Mouse (Mus musculus) yolk sac, embryonic 10.5 days (tissue): ENCODE results near the gene Olfr312.
A peak's percentile ranks its signal among the peaks of the same experiment; 100 is the strongest.
"Not testable (repeated sequence)": the region's sequence is repeated elsewhere in the genome, so short reads cannot be mapped to it uniquely, and the experiment has no call there.

Experiments
- DNase-seq: peaks from one replicate; pipeline ENCODE4 v3.0.0-alpha.2; 2017; ENCODE audit warnings: low spot score

Olfr312 gene

DNA sequence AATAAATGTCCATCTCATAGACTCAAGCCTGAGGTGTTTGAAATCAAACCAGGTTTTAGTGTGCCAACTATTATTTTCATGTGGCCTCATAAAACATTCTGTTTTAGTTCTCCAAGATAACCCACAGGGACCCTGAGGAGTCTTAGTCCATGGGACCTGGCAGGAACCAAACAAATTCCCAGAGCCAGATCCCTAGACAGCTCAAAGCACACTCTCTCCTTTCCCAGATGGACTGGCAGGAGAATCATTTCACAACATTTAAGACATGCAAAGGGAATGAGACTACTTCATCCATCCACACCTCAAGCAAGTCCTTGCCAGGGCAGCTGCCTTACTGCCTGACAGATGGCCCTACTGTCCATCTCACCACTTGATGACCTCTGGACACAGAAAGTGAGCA, at the start of gene Olfr312:
Gene Olfr312, plus strand, starts transcription at position 301 of the 400 bp plus-strand sequence.
- not testable (repeated sequence) for DNase-seq

DNA sequence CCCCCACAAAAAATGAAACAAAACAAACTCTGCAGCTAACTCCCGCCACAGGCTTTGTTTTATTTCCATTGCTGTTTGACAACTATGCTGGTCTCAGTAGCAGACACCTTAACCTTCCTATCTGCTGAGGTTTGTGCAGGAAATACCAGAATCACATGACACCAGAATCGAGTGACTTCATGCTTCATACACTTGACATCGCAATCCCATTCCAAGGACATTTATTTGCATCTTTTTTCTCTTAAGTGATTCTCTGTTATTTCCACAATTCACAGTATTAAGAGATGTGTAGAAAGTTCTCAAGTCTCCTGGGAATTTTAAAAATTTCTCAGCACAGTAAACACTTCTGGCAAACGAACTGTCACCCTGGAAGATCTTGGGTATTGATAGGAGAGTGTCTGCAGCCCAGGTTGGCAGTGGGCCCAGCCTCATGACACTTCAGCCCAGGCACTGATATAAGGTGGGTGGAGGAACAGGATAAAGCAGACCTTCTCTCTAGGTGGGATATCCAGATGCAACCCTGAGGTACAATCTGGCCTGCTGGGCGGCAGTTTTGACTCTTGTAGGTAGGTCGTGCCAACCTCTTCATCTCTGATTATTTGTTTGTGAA, 46.5 kb upstream of the Olfr312 start, which contains the start of gene Olfr314:
Gene Olfr314, plus strand, starts transcription at position 473 of the 610 bp plus-strand sequence.
- DNase-seq, result no peak

DNA sequence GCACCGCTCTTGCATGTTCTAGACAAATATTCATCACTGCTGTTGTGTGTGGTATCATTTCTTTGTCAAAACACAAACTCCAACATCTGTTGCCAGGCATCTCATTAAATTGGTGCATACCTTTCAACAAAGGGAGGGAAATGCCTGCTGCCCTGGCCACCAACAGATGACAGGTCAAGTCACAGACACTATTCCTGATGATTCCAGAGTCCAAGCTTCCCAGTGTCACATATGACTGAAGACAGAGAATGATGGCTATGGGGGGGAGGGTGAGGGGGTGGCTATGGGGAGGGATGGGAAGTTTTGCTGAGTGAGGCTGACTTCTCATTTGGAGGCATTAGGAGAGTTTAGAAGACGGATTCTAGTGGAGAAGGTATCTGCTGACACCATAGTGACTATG, 44.9 kb upstream of the Olfr312 start:
- DNase-seq, result no peak

DNA sequence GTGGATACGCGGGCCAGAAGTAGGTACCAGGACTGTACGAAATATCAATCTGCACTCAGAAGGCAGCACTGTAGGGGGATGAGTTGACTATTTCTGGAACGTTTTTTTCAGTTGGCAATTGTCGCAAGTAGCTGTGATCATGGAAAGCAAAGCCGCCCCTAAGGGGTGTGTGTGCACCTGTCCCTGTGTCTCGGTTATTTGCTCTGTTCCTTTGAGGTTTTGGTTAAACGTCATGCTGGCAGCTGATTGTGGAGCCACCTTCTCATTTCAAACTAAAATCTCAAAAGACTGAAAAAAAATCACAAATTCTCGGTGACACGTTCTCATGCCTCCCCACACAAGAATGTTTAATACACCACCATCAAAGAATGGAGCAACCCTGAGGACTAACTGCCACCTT, 41.4 kb upstream of the Olfr312 start:
- DNase-seq, result no peak

DNA sequence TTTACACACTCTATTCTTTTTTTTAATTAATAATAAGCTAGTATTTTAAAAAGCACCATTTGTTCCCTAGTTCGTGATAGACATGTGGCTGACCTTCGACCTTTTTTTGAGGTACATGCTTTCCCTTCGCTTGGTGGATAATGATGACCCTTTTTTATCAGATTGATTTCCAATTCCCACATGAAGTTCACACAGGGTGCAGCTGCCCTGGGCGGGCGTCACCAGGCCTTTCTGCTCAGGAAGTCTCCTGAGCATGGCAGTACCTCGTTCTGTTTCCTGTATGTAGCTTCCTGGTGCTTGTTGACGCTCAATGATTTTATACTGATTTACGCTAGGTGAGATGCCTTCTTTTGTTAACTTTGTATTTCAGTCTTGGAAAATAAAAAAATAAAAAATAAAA, 40.7 kb upstream of the Olfr312 start:
- DNase-seq, result no peak

DNA sequence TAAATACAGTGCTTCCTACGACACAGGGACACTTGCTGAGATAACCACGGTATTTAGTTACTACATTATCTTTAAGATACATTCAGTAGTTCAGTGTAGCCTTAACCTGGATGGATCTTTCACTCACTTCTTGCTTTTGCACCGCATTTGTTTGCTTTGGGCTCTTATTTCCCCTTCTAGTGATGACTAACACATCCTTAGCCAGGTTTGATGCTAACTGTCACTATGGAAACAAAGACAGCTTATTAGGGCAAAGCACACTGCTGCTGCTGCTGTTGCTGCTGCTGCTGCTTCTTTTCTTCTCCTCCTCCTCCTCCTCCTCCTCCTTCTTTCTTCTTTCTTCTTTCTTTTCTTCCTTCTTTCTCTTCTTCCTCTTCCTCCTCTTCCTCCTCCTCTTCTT, 39.5 kb upstream of the Olfr312 start:
- DNase-seq, result no peak

DNA sequence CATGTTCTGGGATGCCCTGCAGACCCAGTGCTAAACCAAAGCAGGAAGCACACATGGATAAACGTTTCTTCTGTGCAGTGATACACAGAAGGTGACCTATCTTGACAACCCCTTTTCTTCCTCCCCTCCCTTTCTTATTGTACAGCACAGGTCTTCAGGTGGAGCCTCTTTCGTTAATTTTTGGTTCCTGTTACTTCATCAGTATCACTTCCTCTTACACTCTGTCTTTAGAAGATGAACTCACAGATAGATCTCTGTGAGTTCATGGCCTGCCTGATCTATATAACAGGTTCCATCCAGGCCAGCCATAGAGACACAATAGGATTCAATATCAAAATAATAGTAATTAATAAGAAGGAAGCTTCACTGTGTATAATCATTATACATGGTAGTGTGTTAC, 39.0 kb upstream of the Olfr312 start:
- DNase-seq, result no peak

DNA sequence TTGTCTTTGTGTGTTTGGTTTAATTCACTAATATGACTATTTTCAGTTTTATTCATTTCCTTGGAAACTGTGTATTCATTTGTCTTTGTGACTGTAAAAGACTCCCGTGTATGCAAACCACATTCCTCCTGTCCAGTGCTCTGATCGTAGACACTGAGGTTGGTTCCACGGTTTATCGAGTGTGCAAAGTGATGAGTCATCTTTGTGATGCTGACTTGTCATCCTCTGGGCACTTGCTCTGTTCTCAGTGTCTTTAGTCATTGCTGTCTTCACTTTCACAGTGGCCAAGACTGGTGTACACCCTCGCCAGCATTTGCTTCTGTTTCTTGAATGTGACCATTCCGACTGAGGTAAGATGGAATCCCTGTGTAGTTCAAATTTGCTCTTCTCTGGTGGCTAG, 38.4 kb upstream of the Olfr312 start:
- DNase-seq, result no peak

DNA sequence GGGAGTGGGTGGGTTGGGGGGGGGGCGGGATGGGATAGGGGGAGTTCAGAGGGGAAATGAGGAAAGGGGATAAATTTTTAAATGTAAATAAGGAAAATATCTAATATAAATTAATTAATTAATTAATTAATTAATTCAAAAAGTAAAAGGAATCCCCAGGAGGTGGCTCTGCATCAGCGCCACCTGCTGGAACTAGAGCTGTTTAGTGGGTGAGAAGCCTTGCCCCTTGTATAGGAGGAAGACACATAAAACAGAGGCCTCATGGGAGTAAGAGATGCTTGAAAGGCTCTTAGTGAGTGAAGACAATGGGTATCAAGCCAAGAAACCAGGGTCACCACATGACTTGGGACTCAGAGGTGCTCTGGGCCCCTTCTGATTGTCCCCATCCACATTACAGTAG, 33.2 kb upstream of the Olfr312 start:
- DNase-seq, result no peak

DNA sequence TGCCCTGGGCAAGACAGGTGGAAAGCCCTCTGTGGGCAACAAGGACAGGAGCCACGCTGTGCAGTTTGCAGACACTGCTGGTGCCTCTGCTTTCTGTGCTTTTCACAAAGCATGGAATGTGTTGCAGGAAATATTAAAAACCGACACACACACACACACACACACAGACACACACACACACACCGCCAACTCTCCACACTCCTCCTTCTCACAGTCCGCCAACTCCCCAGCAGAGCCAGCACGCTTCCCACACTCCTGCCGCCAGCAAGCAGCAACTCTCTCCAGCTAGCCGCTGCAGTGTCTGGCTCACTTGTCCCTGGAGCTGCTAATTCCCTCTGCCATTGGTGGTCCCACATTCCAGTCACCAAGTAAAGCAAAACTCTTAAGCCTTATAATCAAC, 32.2 kb upstream of the Olfr312 start:
- DNase-seq, result no peak

DNA sequence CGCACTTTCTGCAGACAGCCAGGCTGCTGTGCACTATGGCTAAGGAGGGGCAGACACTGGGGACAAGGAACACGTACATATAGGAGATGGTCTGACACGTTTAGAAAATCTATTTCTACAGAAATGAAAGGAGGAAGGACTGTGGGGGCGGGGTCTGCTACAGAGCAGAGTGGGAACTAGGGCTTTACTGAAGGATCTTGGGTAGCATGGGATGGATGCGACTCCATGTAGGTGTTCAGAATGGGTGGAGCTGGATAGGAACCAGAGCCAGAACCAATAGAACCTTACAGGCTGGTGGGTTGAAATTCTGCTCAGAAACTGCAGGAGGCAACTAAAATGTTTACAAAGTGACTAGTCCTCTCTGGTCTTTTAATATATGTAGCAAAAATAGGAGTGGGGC, 29.3 kb upstream of the Olfr312 start:
- DNase-seq, result no peak

DNA sequence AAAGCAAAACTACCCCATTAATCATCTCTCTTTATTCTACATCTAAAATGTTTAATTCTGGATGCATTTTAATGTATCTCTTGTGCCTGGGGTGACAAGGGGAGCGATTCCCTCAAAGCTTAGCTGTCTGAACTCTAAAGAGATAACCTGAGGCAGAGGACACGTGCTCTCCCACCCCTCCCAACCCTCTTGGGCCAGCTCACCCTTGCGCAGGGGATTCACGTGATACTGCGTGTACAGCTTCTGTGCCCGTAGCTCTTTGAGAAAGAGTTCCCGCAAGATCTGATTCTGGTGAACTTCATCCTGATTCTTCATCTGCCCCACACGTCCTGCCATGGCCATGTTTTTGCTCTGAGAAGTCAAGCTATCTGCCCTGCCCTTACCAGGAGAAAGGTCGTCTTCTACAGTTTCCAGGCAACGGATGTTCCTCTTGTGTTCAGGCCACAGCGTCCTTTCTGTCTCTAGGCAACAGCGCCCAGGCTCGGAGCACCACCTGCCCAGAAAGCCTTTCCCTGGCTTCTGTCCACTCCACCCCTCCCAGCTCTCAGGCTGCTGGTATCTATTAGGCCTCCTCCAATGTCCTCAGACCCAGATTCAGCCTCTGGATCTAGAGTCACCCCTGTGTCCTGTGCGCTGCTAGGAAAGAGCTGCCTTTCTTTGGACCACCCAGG, 27.3 kb upstream of the Olfr312 start, which contains the start of gene Fam183b:
Gene Fam183b, minus strand, starts transcription at position 403 of the 671 bp plus-strand sequence.
- peak; percentile 27 for DNase-seq

DNA sequence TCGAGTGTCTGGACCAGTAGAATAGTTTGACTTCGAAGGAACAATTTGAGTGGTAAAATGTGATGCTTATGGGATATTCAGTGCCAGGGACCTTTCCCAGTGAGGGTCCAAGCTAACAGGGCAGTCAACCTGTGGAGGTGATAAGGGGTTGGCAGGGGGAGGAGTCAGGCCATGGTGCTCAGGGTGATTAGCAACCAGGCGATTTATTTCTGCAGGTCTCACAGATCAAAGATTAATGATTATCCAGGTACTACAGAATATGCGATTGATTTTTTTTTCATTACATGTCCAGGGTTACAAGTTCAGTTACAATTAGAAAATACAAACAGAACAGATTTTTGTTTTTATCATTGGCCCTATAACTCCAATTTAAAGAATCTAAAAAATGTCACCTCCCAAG, 25.2 kb upstream of the Olfr312 start:
- DNase-seq, result no peak

DNA sequence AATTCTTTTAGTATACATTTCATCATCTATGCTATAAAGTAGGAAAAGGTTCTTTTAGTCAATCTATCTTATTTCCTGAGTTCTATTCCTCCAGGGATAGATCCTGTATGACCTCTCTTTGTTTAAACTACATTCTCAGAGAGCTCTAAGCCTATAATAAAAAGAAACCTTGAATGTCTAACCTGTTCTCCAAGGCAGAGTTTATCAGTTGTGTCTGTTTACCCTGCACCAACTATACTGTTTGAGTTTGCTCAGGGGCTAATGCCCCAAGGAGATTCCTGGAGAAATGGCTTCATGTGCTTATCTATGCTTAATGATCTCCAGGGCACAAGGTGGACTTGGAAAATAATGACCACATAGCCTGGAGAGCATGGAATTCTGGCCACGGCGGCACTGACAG, 24.6 kb upstream of the Olfr312 start:
- peak; percentile 45 for DNase-seq

DNA sequence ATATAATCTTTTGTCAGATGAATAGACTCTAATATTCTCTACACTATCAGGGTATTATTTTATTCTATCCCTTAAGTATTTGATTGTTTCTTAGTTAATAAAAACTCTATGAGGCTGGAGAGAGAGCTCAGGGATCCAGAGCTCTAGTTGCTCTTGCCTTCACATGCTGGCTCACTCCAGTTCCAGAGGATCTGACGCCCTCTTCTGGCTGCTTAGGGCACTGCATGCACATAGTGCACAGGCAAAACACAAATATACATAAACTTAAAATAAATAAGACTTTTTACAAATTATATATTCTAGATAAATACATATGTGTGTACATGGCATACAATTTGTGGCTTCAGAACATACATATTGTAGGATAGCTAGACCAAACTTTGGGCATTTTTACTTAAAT, 17.0 kb upstream of the Olfr312 start:
- DNase-seq, result no peak

DNA sequence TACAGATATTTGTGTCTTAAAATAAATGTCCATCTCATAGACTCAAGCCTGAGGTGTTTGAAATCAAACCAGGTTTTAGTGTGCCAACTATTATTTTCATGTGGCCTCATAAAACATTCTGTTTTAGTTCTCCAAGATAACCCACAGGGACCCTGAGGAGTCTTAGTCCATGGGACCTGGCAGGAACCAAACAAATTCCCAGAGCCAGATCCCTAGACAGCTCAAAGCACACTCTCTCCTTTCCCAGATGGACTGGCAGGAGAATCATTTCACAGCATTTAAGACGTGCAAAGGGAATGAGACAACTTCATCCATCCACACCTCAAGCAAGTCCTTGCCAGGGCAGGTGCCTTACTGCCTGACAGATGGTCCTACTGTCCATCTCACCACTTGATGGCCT, 14.3 kb upstream of the Olfr312 start, which contains the start of gene Olfr313:
Gene Olfr313, plus strand, starts transcription at position 301 of the 400 bp plus-strand sequence.
- DNase-seq, result not testable (repeated sequence)

DNA sequence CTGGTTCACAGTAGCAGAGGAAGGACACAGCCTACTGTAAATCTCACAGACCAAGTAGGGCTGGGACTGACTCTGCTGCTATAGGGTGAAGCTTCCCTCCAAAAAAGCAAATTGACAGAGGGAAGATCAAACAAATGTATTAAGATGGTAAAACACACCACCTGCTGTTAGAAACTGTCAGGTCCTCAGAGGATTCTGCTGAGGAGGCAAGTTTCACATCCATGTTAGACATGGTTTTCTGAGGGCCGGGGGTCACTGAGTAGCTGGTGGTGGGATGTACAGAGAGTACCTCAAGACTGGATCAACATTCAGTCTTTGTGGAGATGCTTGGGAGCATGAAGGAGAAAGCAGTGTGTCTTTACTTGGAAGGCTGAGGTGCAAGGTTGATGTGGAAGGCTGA, 13.4 kb upstream of the Olfr312 start:
- no peak for DNase-seq

DNA sequence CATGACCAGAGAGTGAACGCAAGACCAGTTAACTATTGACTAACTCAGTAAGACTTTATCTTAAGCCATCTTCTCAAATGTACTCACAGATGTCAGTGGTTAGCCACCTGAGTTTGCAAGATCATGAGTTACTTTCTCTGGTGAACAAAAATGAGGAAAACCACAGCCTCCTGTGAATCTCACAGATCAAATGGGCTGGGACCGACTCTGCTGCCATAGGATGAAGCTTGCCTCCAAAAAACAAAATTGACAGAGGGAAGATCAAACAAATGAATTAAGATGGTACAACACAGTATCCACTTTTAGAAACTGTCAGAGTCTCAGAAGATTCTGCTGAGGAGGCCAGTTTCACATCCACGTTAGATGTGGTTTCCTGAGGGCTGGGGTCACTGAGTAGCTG, 727 bp downstream of the Olfr312 start:
- DNase-seq, result no peak

DNA sequence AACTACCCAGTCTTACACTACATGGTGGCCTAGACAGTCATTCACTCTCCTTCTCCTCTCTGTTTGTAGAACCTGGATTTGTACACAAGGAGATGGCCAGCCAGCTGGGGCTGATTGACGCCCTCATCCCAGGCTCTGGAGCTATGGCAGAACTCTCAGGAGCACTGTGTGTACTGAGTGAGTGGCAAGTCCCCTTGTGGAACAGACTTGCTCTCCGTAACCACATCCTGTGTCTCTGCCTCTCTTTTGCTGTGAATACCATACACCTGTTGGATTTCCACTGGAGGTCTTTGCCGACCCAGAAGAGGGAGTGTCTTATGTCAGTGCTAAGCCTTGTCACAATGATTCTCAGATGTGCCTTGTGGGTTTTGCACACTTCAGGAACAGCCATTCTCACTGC, 3.5 kb downstream of the Olfr312 start:
- not testable (repeated sequence) for DNase-seq

DNA sequence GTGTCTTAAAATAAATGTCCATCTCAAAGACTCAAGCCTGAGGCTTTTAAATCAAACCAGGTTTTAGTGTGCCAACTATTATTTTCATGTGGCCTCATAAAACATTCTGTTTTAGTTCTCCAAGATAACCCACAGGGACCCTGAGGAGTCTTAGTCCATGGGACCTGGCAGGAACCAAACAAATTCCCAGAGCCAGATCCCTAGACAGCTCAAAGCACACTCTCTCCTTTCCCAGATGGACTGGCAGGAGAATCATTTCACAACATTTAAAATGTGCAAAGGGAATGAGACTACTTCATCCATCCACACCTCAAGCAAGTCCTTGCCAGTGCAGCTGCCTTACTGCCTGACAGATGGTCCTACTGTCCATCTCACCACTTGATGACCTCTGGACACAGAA, 9.9 kb downstream of the Olfr312 start, which contains the start of gene Olfr311:
Gene Olfr311, plus strand, starts transcription at position 301 of the 400 bp plus-strand sequence.
- DNase-seq, result not testable (repeated sequence)

DNA sequence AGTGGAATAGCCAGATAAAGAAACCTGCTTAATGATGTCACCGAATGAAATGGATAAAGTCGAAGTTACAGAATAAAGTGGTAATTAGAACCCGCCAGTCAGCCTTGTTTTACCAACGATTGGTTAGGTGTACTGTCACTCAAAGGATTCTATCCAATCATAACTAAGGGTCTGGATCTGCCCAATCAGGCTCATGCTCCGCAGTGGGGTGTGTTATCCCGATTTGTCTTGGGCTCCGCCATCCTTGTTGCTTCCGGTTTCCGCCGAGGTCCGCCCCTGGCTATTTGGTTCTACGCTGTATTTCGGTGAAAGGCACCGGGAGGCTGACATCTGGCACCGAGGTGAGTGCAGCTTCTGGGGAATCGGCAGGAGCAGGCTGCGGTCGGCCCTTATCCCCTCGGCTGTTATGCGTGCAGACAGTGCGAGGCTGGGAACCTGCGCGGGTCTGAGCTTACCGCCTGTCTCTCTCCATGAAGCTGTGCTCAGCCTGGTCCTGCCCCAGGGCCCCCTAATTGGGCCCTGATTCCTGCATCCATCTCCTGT, 18.0 kb downstream of the Olfr312 start, which contains the start of gene Gm12258:
Gene Gm12258, plus strand, starts transcription at position 240 of the 543 bp plus-strand sequence.
- DNase-seq, result peak; percentile 93

DNA sequence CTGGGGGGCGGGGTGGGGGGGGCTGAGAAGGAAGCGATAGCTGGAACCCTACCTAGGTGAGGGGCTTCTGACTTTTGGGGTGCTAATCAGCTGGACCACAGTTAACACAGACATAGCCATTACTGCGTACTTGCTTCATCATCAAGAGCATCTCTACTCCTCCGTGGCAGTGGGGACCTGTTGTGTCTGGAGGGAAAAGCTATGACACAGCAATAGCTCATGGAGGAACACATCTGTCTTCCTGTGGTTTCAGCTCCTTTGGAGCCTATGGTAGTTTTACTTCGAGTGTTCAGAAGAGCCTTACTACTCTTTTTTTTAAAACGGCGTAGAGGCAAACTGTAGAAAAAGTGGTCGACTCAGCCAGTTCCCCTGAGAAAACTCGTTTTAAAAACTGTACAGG, 18.6 kb downstream of the Olfr312 start:
- DNase-seq, result no peak

DNA sequence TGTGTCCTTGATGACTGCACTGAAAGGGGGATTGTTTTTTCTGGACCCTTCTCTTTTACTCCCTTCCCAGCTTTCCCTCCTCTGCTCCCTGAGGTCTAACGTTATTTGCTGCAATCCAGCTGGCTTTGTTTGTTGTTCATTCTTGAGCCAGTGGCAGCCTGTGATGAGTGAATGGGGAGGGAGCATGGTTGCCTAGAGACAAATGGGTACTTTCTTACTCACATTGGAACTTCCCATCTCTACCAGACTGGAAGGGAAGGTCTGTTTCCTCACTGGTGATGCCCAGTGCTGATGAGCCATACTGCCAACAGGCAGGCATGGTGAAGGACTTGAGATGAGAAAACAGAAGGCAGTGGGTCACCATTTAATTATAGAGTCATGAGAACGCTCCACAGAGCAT, 20.7 kb downstream of the Olfr312 start:
- DNase-seq, result no peak
